8 mouse cellular contexts compared by ENCODE assay signal in genomic region chr2:127586694-127587513, GRCm38 (mm10). TPM values are rescaled to one million over a fixed set of nuclear protein-coding genes. Genes with fewer than 3 reads are reported as not detected.
DNase-seq lines count a peak whose midpoint lies in the region; ATAC-seq lines count a peak whose summit lies in the region.

Zfp661 (minus strand) TSS chr2:127587094.
Mrps5 (plus strand) TSS chr2:127587222.

- peak within 1 kb of the TSS; percentile 96 for H3K9ac ChIP-seq in lung, embryonic 16.5 days (ENCODE audit: low read length)

- peak; percentile 39 to 70; a peak in 3 of 4 replicates for ATAC-seq in hematopoietic stem cell, adult 5-6 weeks (replicated peaks in 1 of 2; ENCODE audit: insufficient read depth in 1 of 2, low FRiP score in 2 of 2, low TSS enrichment in 1 of 2, low read depth in 1 of 2, poor library complexity in 2 of 2, severe bottlenecking in 2 of 2)
- ATAC-seq in lung, embryonic 16.5 days (ENCODE audit: low read depth): peak; percentile 84

- H3K27me3 ChIP-seq in lung, embryonic 16.5 days (ENCODE audit: control insufficient read depth, insufficient read depth, low read depth, low read length): no peaks in the 10 kb centered on the region

- peak; percentile 49 for DNase-seq in MEL-GATA-1-ER (ENCODE audit: extremely low read depth, low read depth)
- DNase-seq in cerebellum, adult 8-10 months: peak; percentile 88
- DNase-seq in forelimb bud, embryonic 11.5 days (ENCODE audit: low read depth, low spot score): peak; percentile 69
- DNase-seq in layer of hippocampus, adult 9-10 months (ENCODE audit: low spot score): peak; percentile 55
- peak; percentile 77 for DNase-seq in ovary, postnatal 10 days (ENCODE audit: low spot score)
- DNase-seq in thymus, postnatal 10 days (ENCODE audit: low spot score in 2 of 2): peak; percentile 63 to 76

- H3K27ac ChIP-seq in lung, embryonic 16.5 days (ENCODE audit: low read length): peak within 1 kb of the TSS; percentile 93

- H3K4me2 ChIP-seq in lung, embryonic 16.5 days (ENCODE audit: low read depth, low read length): peak within 1 kb of the TSS; percentile 80

- WGBS in lung, embryonic 16.5 days: 4% methylated on average over 39 of the region's 39 CpGs

- peak within 1 kb of the TSS; percentile 99 for H3K4me3 ChIP-seq in lung, embryonic 16.5 days (ENCODE audit: low read length)

- H3K9me3 ChIP-seq in lung, embryonic 16.5 days (ENCODE audit: control insufficient read depth, low read length): no peaks in the 10 kb centered on the region

- H3K4me1 ChIP-seq in lung, embryonic 16.5 days (replicated peaks; ENCODE audit: control insufficient read depth, insufficient read depth, low read length): peaks cover 22% of the 10 kb centered on the region

- no peaks in the 10 kb centered on the region for H3K36me3 ChIP-seq in lung, embryonic 16.5 days (ENCODE audit: control insufficient read depth, insufficient read depth, low read length)

RNA-seq across cellular contexts. Expression of gene Zfp661, which starts in this region (rescaled TPM):
- total RNA-seq in hematopoietic stem cell, adult 5-6 weeks (2017): 3.6 and 3.9 TPM in 2 replicates
- polyA plus RNA-seq in lung, embryonic 16.5 days (2015; fragmentation: Nextera tagmentation; extraction: Ambion mirVana): 4.2 and 4.3 TPM in 2 replicates

RNA-seq across cellular contexts. Expression of gene Mrps5, which starts in this region (rescaled TPM):
- 103 and 107 TPM in 2 replicates for total RNA-seq in hematopoietic stem cell, adult 5-6 weeks (2017)
- 114 and 120 TPM in 2 replicates for polyA plus RNA-seq in lung, embryonic 16.5 days (2015; fragmentation: Nextera tagmentation; extraction: Ambion mirVana)

Comparison
In these comparisons a context has a peak if more than half of its experiments do, and no peak if none do; other contexts are left out.
1. Peak in every context shown above with its lines: DNase-seq, ATAC-seq, H3K4me3 ChIP-seq and H3K27ac ChIP-seq.